Mouse (Mus musculus): ENCODE results near the gene Mybpc2.

The Mybpc2 gene

DNA sequence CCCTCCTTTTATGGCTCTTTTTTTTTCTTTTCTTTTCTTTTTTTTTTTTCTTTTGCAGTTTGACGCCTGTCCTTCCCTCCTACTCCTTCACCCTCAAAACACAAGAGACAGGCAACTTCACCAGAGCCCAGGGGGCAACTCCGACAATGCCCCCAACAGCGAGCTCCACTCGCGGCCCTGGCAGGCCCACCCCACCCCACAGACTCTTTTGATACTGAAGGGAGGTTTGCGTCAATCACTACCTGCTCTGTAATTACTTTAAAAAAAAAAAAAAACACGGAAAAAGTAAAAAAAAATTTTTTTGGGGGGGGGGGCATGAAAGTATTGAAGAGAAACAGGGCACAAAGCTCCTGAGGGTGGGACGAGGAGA lies 61.4 kb downstream of the Mybpc2 start:
- no peak for DNase-seq (ENCODE audit: low read depth)

DNA sequence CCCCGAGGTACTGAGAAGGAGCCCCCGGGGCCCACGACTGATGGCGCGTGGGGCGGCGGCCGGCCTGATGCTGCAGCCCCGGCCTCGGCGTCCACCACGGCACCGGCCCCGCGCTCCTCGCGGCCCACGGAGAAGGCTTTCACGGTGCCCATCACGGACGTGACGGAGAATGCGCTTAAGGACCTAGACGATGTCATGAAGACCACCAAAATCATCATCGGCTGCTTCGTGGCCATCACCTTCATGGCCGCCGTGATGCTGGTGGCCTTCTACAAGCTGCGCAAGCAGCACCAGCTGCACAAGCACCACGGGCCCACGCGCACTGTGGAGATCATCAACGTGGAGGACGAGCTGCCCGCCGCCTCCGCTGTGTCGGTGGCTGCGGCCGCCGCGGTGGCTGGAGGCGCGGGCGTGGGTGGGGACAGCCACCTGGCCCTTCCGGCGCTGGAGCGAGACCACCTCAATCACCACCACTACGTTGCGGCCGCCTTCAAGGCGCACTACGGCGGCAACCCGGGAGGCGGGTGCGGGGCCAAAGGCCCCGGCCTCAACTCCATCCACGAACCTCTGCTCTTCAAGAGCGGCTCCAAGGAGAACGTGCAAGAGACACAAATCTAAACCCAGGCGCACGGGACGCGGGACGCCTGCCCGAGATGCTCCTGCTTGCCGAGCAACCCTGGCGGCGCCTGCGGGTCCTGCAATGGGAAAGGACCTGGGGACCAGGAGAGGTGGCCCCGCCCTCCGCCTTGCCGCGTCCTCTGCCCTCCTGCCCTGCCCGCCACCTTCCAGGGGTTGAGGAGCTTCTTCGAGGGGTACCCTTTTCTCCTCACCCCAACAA lies 62.0 kb downstream of the Mybpc2 start:
- DNase-seq (ENCODE audit: low read depth) = no peak

DNA sequence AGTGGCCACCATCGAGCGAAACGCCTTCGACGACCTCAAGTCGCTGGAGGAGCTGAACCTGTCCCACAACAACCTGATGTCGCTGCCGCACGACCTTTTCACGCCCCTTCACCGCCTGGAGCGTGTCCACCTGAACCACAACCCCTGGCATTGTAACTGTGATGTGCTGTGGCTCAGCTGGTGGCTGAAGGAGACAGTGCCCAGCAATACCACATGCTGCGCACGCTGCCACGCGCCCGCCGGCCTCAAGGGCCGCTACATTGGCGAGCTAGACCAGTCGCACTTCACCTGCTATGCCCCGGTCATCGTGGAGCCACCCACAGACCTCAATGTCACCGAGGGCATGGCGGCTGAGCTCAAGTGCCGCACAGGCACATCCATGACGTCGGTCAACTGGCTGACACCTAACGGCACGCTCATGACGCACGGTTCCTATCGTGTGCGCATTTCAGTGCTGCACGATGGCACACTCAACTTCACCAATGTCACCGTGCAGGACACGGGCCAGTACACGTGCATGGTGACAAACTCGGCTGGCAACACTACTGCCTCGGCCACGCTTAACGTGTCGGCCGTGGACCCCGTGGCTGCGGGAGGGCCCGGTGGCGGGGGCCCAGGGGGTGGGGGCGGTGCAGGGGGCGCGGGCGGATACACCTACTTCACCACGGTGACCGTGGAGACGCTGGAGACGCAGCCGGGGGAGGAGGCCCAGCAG lies 62.8 kb downstream of the Mybpc2 start:
- no peak for DNase-seq (ENCODE audit: low read depth)

- no peak for DNase-seq (ENCODE audit: low read depth)
Observed at GRCm38 (mm10) chr7:44460767-44461502, 63.5 kb downstream of the Mybpc2 start.

GRCm38 (mm10) chr7:44460067-44460466 lies 64.4 kb downstream of the Mybpc2 start:
- no peak for DNase-seq (ENCODE audit: low read depth)

GRCm38 (mm10) chr7:44456302-44456701 lies 68.2 kb downstream of the Mybpc2 start:
- no peak for DNase-seq (ENCODE audit: low read depth)

DNA sequence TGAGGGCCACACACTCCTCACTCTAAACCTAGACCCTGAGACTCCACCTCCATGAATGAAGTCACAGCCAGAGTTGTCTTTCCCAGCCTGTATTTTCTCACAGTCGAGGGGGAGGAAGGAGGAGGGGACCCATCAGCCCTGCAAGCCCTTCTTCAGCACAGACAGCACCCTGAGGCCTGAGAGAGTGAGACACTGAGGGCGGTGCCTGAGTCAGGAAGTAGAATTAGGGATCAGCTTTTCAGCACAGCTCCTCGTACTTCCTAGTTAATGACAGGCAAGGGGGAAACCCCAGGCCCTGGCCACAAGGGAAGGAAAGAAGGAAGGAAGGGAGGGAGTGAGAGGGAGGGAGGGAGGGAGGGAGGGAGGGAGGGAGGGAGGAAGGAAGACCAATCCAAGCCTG lies 71.2 kb downstream of the Mybpc2 start:
- DNase-seq (ENCODE audit: low read depth) = no peak
